Mouse (Mus musculus) CH12.LX (cell line): ENCODE data around the gene Tspan8.

Source experiments
- EP300 ChIP-seq: IDR thresholded peaks from 2 replicates; pipeline ENCODE4 v1.6.1; 2011; ENCODE audit warnings: low read length, improper control_type of control experiment
- ETS1 ChIP-seq: conservative IDR thresholded peaks from 2 replicates; pipeline ENCODE4 v1.6.1; 2012; ENCODE audit warnings: low read depth, mild to moderate bottlenecking, inconsistent platforms, low read length, improper control_type of control experiment, moderate library complexity
- IRF4 ChIP-seq: IDR thresholded peaks from 2 replicates; pipeline ENCODE4 v1.6.1; 2014; ENCODE audit warnings: low read depth, mild to moderate bottlenecking, inconsistent platforms, low read length, improper control_type of control experiment
- NRF1 ChIP-seq: IDR thresholded peaks from 2 replicates; pipeline ENCODE4 v1.6.1; 2014; ENCODE audit warnings: low read depth, mild to moderate bottlenecking, inconsistent platforms, low read length, improper control_type of control experiment, moderate library complexity
- POLR2A ChIP-seq: IDR thresholded peaks from 2 replicates; pipeline ENCODE4 v1.6.1; 2011; ENCODE audit warnings: low read depth, mild to moderate bottlenecking, improper control_type of control experiment, low read length
- USF1 ChIP-seq: IDR thresholded peaks from 2 replicates; pipeline ENCODE4 v1.6.1; 2014; ENCODE audit warnings: low read depth, mild to moderate bottlenecking, inconsistent platforms, low read length, improper control_type of control experiment
- ZKSCAN1 ChIP-seq: IDR thresholded peaks from 2 replicates; pipeline ENCODE4 v1.6.1; 2012; ENCODE audit warnings: low read depth, inconsistent platforms, low read length, improper control_type of control experiment, borderline replicate concordance
- ZMIZ1 ChIP-seq: IDR thresholded peaks from 2 replicates; pipeline ENCODE4 v1.6.1; 2012; ENCODE audit warnings: low read depth, mild to moderate bottlenecking, inconsistent platforms, low read length, improper control_type of control experiment

- TF ChIP-seq USF1: no peak
- no peak for TF ChIP-seq POLR2A
- no peak for TF ChIP-seq ZKSCAN1
- TF ChIP-seq NRF1: no peak
- no peak for TF ChIP-seq IRF4
- TF ChIP-seq EP300: no peak
- no peak for TF ChIP-seq ZMIZ1
- no peak for TF ChIP-seq ETS1
These were observed 66.1 kb downstream of the Tspan8 start for GRCm38 (mm10) chr10:115882757-115883156.
